ENCODE assay signal across 8 mouse cellular contexts in genomic region chr9:41611534-41612451, GRCm38 (mm10).
DNase-seq lines count a peak whose midpoint lies in the region; ATAC-seq and TF ChIP-seq lines count a peak whose summit lies in the region.

No protein-coding gene starts in this region.

- H3K4me3 ChIP-seq in liver, postnatal 0 days (ENCODE audit: low read depth, low read length) = no peak overlapping the region
- 0 out of 2 replicates have a peak overlapping the region, but pooled peaks have one; percentile 24 for H3K4me3 ChIP-seq in heart, embryonic 13.5 days
- peak overlapping the region; percentile 49 for H3K4me3 ChIP-seq in layer of hippocampus, adult 2 months
- peak overlapping the region; percentile 40 for H3K4me3 ChIP-seq in midbrain, embryonic 10.5 days

- no peak overlapping the region for H3K27ac ChIP-seq in liver, postnatal 0 days (ENCODE audit: low read depth)
- H3K27ac ChIP-seq in heart, embryonic 13.5 days (replicated peaks) = peak overlapping the region; percentile 61
- peak overlapping the region; percentile 87 for H3K27ac ChIP-seq in layer of hippocampus, adult 2 months
- peak overlapping the region; percentile 89 for H3K27ac ChIP-seq in midbrain, embryonic 10.5 days (replicated peaks)

- H3K4me2 ChIP-seq in liver, postnatal 0 days (ENCODE audit: low read depth, low read length) = no peak overlapping the region
- peak overlapping the region; percentile 55 for H3K4me2 ChIP-seq in heart, embryonic 13.5 days

- H3K9me3 ChIP-seq in liver, postnatal 0 days (ENCODE audit: low read length) = no peaks in the 10 kb centered on the region
- H3K9me3 ChIP-seq in heart, embryonic 13.5 days = no peaks in the 10 kb centered on the region
- H3K9me3 ChIP-seq in midbrain, embryonic 10.5 days (replicated peaks) = no peaks in the 10 kb centered on the region

- no peak for ATAC-seq in liver, postnatal 0 days
- no peak for ATAC-seq in heart, embryonic 13.5 days (ENCODE audit: extremely low read depth, insufficient number of reproducible peaks, low FRiP score, low TSS enrichment)

- no peak for TF ChIP-seq CTCF in liver, postnatal 0 days (IDR thresholded peaks at IDR 0.05; ENCODE audit: low read depth)
- TF ChIP-seq CTCF in layer of hippocampus, adult 2 months (conservative IDR thresholded peaks at IDR 0.05) = no peak

- no peaks in the 10 kb centered on the region for H3K36me3 ChIP-seq in liver, postnatal 0 days (replicated peaks; ENCODE audit: insufficient read depth, low read length)
- H3K36me3 ChIP-seq in heart, embryonic 13.5 days = no peaks in the 10 kb centered on the region
- no peaks in the 10 kb centered on the region for H3K36me3 ChIP-seq in midbrain, embryonic 10.5 days

- 35% methylated on average over 11 of the region's 11 CpGs for WGBS in liver, postnatal 0 days (ENCODE audit: insufficient replicate concordance)
- WGBS in heart, embryonic 13.5 days = 33% methylated on average over 11 of the region's 11 CpGs
- WGBS in midbrain, embryonic 10.5 days = 15% methylated on average over 11 of the region's 11 CpGs

- peak; percentile 30 for DNase-seq in liver
- no peak for DNase-seq in liver, postnatal 0 days
- DNase-seq in c-Kit-positive CD71-negative TER-119-negative erythroid progenitor cells, embryonic 14.5 days (ENCODE audit: low read depth) = peak; percentile 17
- DNase-seq in layer of hippocampus, adult 2 months (ENCODE audit: low spot score in 2 of 2) = peak; percentile 68 to 83
- peak; percentile 82 for DNase-seq in midbrain, embryonic 10.5 days (ENCODE audit: low spot score)
- peak; percentile 87 for DNase-seq in telencephalon, adult 2 months (ENCODE audit: low read depth, low spot score)
- DNase-seq in spleen, adult 18-20 months = no peak

- no peak for TF ChIP-seq EP300 in liver, postnatal 0 days (IDR thresholded peaks at IDR 0.05; ENCODE audit: low read depth)

- H3K27me3 ChIP-seq in liver, postnatal 0 days (ENCODE audit: insufficient read depth, low read length) = no peaks in the 10 kb centered on the region
- H3K27me3 ChIP-seq in heart, embryonic 13.5 days (replicated peaks) = no peaks in the 10 kb centered on the region
- H3K27me3 ChIP-seq in midbrain, embryonic 10.5 days (ENCODE audit: low read depth, poor library complexity, severe bottlenecking) = no peaks in the 10 kb centered on the region; the same call in 1 of the 2 replicates

- no peak overlapping the region for H3K9ac ChIP-seq in liver, postnatal 0 days (replicated peaks)
- no peak overlapping the region for H3K9ac ChIP-seq in heart, embryonic 13.5 days

- no peaks in the 10 kb centered on the region for H3K4me1 ChIP-seq in liver, postnatal 0 days (ENCODE audit: insufficient read depth)
- peaks cover 47% of the 10 kb centered on the region for H3K4me1 ChIP-seq in heart, embryonic 13.5 days
- H3K4me1 ChIP-seq in midbrain, embryonic 10.5 days = peaks cover 61% of the 10 kb centered on the region

Comparison
In these comparisons a context has a peak if more than half of its experiments do, and no peak if none do; other contexts are left out.
1. DNase-seq: peak in liver (single experiment), c-Kit-positive CD71-negative TER-119-negative erythroid progenitor cells, embryonic 14.5 days (single experiment), layer of hippocampus, adult 2 months (2 of 2), midbrain, embryonic 10.5 days (single experiment) and telencephalon, adult 2 months (single experiment); none in liver, postnatal 0 days (single experiment) and spleen, adult 18-20 months (0 of 2).